Mouse (Mus musculus) adrenal gland, postnatal 0 days (tissue): ENCODE measurements around the gene Igf2r. TPM values are rescaled to one million over a fixed set of nuclear protein-coding genes. Genes with fewer than 3 reads are reported as not detected.

Experiments
- polyA plus RNA-seq: library from polyadenylated mRNA; unstranded; fragments of >200 nt; fragmentation: Nextera tagmentation; extraction: Ambion mirVana; gene quantifications from 2 replicates; pipeline ENCODE4 v1.2.1, GENCODE M21; 2015

Gene Igf2r
- polyA plus RNA-seq: 10.7 and 13.6 TPM in 2 replicates

GRCm38 (mm10) chr17:12769380-12769921, at the start of gene Igf2r:
Igf2r (minus strand) TSS chr17:12769664.

GRCm38 (mm10) chr17:12675646-12676045, 93.8 kb downstream of the Igf2r start, which contains the start of gene Slc22a1:
Slc22a1 (minus strand) TSS chr17:12675829.

Other genes with a start within 250 kb of the Igf2r start
- gene Slc22a2, start 185.5 kb downstream of the Igf2r start, polyA plus RNA-seq: 0.13 and 0.23 TPM in 2 replicates
- gene Slc22a1, start 93.8 kb downstream of the Igf2r start, polyA plus RNA-seq: 0.61 and 0.80 TPM in 2 replicates
- gene Mas1, start 98.5 kb upstream of the Igf2r start, polyA plus RNA-seq: 0.38 and 0.39 TPM in 2 replicates
- gene Mrgprh, start 106.4 kb upstream of the Igf2r start, polyA plus RNA-seq: 0.08 TPM in 1 of 2 replicates, not detected in the other
- gene Pnldc1, start 140.6 kb upstream of the Igf2r start, polyA plus RNA-seq: 0.94 and 1.3 TPM in 2 replicates
- 206 and 254 TPM in 2 replicates for gene Tcp1, start 146.0 kb upstream of the Igf2r start, polyA plus RNA-seq
- gene Mrpl18, start 146.7 kb upstream of the Igf2r start, polyA plus RNA-seq: 117 and 133 TPM in 2 replicates
- gene Acat3, start 170.9 kb upstream of the Igf2r start, polyA plus RNA-seq: 1.7 and 2.8 TPM in 2 replicates
- 47.5 and 60.0 TPM in 2 replicates for gene Acat2, start 191.1 kb upstream of the Igf2r start, polyA plus RNA-seq
- gene Wtap, start 224.5 kb upstream of the Igf2r start, polyA plus RNA-seq: 105 and 108 TPM in 2 replicates
- gene Sod2, start 237.2 kb upstream of the Igf2r start, polyA plus RNA-seq: 166 and 317 TPM in 2 replicates